Mouse (Mus musculus) lung, embryonic 15.5 days (tissue): ENCODE data around the gene Ints7. TPM values are rescaled to one million over a fixed set of nuclear protein-coding genes. Genes with fewer than 3 reads are reported as not detected.

Source experiments
- ATAC-seq: fragments of 200-750 bp; cut with Nextera tagmentation; 2 replicates; pipeline ENCODE4 v1.8.0; 2017; ENCODE audit warnings: moderate number of reproducible peaks, borderline replicate concordance; ENCODE audit not compliant: low FRiP score, low TSS enrichment; ENCODE audit errors: extremely low read depth
- H3K27ac ChIP-seq: fragments of 300-500 bp; sonication (generic); 2 replicates; pipeline ENCODE4 v1.5.1; 2015; ENCODE audit warnings: moderate library complexity, mild to moderate bottlenecking, inconsistent platforms
- H3K27me3 ChIP-seq: fragments of 300-500 bp; sonication (generic); 2 replicates; pipeline ENCODE4 v1.6.1; 2015; ENCODE audit warnings: inconsistent platforms
- H3K36me3 ChIP-seq: fragments of 300-500 bp; sonication (generic); 2 replicates; pipeline ENCODE4 v1.6.1; 2015; ENCODE audit warnings: inconsistent platforms
- H3K4me1 ChIP-seq: fragments of 300-500 bp; sonication (generic); 2 replicates; pipeline ENCODE4 v1.6.1; 2015; ENCODE audit warnings: inconsistent platforms
- H3K4me2 ChIP-seq: fragments of 300-500 bp; sonication (generic); 2 replicates; pipeline ENCODE4 v1.6.1; 2015; ENCODE audit warnings: inconsistent platforms, mild to moderate bottlenecking, moderate library complexity
- H3K4me3 ChIP-seq: fragments of 300-500 bp; sonication (generic); 2 replicates; pipeline ENCODE4 v1.5.1; 2015; ENCODE audit warnings: mild to moderate bottlenecking, inconsistent platforms
- H3K9ac ChIP-seq: fragments of 300-500 bp; sonication (generic); 2 replicates; pipeline ENCODE4 v1.6.1; 2015; ENCODE audit warnings: inconsistent platforms
- H3K9me3 ChIP-seq: fragments of 300-500 bp; sonication (generic); 2 replicates; pipeline ENCODE4 v1.6.1; 2016; ENCODE audit warnings: inconsistent platforms
- WGBS: fragments of 180-500 bp; shearing (Covaris S2); methylation state at CpG from one replicate; pipeline ENCODE4 v1.1.7; 2015; 5-methylcytosine and 5-hydroxymethylcytosine counted together
- polyA plus RNA-seq: library from polyadenylated mRNA; unstranded; fragments of >200 nt; fragmentation: Nextera tagmentation; extraction: Ambion mirVana; gene quantifications from 2 replicates; pipeline ENCODE4 v1.2.1, GENCODE M21; 2015

The Ints7 gene
- polyA plus RNA-seq, 1 experiment from 2014 or later = 56.3 TPM

- Histone ChIP-seq H3K9me3 (no peaks in the 10 kb centered on the region), H3K36me3 (no peaks in the 10 kb centered on the region), H3K9ac (no peak overlapping the region), H3K4me3 (no peak overlapping the region), H3K27me3 (no peaks in the 10 kb centered on the region), H3K4me1 (peaks cover 7% of the 10 kb centered on the region; the same call in 1 of the 2 replicates), H3K27ac (no peak overlapping the region), H3K4me2 (no peak overlapping the region)
- no peak for ATAC-seq
- WGBS = 73% methylated on average over 3 of the region's 3 CpGs
These were observed 63.9 kb downstream of the Ints7 start for GRCm38 (mm10) chr1:191639200-191639807.

DNA sequence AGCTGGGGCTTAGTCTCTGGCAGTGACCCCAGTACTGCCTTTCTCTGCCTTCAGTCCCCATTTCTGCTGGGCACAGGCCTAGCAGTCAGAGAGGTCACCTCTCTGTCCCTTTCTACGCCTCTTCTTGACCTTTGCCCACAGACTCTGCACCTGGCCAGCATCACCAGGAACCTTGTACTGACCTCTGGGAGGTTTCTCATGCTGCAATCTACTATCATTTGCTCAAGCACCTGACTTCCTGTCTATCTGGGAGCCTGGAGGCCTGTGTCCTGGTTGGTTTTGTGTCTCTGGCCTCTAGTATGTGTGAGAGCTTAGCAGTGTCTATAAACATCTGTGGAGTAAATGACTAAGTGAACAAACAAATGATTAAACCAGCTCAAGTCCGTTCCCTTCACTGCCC, 64.7 kb downstream of the Ints7 start:
- H3K4me2 ChIP-seq = no peak overlapping the region
- 54% methylated on average over 2 of the region's 2 CpGs for WGBS
- H3K36me3 ChIP-seq = no peaks in the 10 kb centered on the region
- H3K9me3 ChIP-seq = no peaks in the 10 kb centered on the region
- peaks cover 7% of the 10 kb centered on the region; the same call in 1 of the 2 replicates for H3K4me1 ChIP-seq
- no peak for ATAC-seq
- H3K27me3 ChIP-seq = no peaks in the 10 kb centered on the region
- no peak overlapping the region for H3K9ac ChIP-seq
- no peak overlapping the region for H3K27ac ChIP-seq
- no peak overlapping the region for H3K4me3 ChIP-seq

DNA sequence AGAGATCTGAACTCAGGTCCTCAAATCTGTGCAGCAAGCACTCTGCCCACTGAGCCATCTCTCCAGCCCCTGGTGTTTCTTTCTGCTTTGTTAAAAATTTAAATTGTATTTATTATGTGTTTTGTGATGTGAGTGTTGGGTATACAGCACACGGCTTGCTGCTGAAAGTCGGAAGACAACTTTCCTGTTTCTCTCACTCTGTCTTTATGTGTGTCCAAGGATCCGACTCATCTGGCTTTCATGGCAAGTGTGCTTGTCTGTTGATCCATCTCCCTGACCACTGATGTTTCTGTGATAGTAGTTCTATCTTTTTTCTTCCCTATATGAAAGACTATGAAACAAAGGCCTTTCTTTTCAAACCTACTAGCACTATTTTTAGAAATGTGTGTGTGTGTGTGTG, 65.4 kb downstream of the Ints7 start:
- no peak overlapping the region for H3K4me2 ChIP-seq
- no peaks in the 10 kb centered on the region for H3K9me3 ChIP-seq
- no peak for ATAC-seq
- no peak overlapping the region for H3K4me3 ChIP-seq
- H3K36me3 ChIP-seq = no peaks in the 10 kb centered on the region
- H3K27ac ChIP-seq = no peak overlapping the region
- no peaks in the 10 kb centered on the region for H3K27me3 ChIP-seq
- H3K4me1 ChIP-seq = peaks cover 7% of the 10 kb centered on the region; the same call in 1 of the 2 replicates
- H3K9ac ChIP-seq = no peak overlapping the region
- WGBS = 40% methylated on average over 3 of the region's 3 CpGs

DNA sequence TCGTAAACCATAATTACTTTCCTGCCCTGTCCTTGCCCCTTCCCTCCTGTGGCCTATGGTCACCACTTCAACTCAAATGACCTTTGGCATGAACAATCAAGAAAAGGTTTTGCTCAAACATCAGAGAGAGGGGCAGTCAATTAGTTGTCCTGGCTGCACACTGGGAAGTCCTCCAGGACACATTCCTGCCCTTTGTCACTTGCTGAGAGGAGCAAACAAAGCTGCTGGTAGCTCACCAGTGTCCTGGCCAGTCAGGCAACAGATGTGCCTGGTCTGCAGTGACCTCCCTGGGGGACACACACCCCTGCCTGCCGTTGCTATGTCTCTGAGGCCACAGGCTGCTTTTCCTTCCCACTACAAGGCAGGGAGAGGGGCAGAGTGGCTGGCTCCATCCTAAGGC, 66.0 kb downstream of the Ints7 start:
- 24% methylated on average over 2 of the region's 2 CpGs for WGBS
- no peaks in the 10 kb centered on the region for H3K9me3 ChIP-seq
- ATAC-seq = 0 out of 2 replicates have a peak, but pooled peaks have one; percentile 31

GRCm38 (mm10) chr1:191642903-191643302, 67.5 kb downstream of the Ints7 start:
- WGBS = 46% methylated on average over 4 of the region's 4 CpGs
- no peak for ATAC-seq
- Histone ChIP-seq H3K27ac (no peak overlapping the region), H3K4me1 (peaks cover 7% of the 10 kb centered on the region; the same call in 1 of the 2 replicates), H3K9ac (no peak overlapping the region), H3K4me3 (no peak overlapping the region), H3K27me3 (no peaks in the 10 kb centered on the region), H3K4me2 (no peak overlapping the region), H3K36me3 (no peaks in the 10 kb centered on the region), H3K9me3 (no peaks in the 10 kb centered on the region)

More for the DNA sequence above, 66.0 kb downstream of the Ints7 start:
- no peak overlapping the region for H3K4me2 ChIP-seq
- peaks cover 7% of the 10 kb centered on the region; the same call in 1 of the 2 replicates for H3K4me1 ChIP-seq
- H3K9ac ChIP-seq = no peak overlapping the region
- H3K27me3 ChIP-seq = no peaks in the 10 kb centered on the region
- H3K27ac ChIP-seq = no peak overlapping the region
- H3K4me3 ChIP-seq = no peak overlapping the region
- no peaks in the 10 kb centered on the region for H3K36me3 ChIP-seq

- Histone ChIP-seq H3K4me1 (peaks cover 7% of the 10 kb centered on the region; the same call in 1 of the 2 replicates), H3K4me2 (no peak overlapping the region), H3K27me3 (no peaks in the 10 kb centered on the region), H3K36me3 (no peaks in the 10 kb centered on the region), H3K4me3 (no peak overlapping the region), H3K9me3 (no peaks in the 10 kb centered on the region), H3K9ac (no peak overlapping the region), H3K27ac (no peak overlapping the region)
- ATAC-seq = no peak
- WGBS = 32% methylated on average over 8 of the region's 8 CpGs
These were observed 70.5 kb downstream of the Ints7 start for GRCm38 (mm10) chr1:191645921-191646320.

DNA sequence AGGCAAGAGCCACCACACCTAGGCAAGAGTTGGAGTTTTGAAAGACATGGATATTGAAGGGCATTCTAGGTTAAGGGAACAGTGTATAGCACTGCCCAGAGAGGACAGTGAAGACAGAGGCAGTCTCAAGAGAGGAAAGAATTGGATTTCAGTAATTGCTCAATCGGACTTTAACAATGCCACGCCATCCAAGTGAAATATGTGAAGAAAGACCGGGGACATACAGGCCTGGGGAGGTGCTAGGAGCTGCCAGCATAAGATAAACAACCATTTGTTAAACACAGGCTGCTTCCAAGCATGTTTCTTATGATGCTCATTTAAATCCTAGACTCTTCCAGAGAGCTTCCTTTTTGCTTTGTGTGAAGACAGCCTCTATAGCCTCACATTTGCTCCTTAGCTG, 72.2 kb downstream of the Ints7 start:
- Histone ChIP-seq H3K27me3 (no peaks in the 10 kb centered on the region), H3K9ac (no peak overlapping the region), H3K27ac (no peak overlapping the region), H3K4me3 (no peak overlapping the region), H3K9me3 (no peaks in the 10 kb centered on the region), H3K4me2 (no peak overlapping the region), H3K4me1 (no peaks in the 10 kb centered on the region), H3K36me3 (no peaks in the 10 kb centered on the region)
- ATAC-seq = no peak
- 41% methylated on average over 3 of the region's 3 CpGs for WGBS

- Histone ChIP-seq H3K4me1 (0 out of 2 replicates have a peak, but pooled peaks cover 6% of the 10 kb centered on the region), H3K27me3 (no peaks in the 10 kb centered on the region), H3K36me3 (no peaks in the 10 kb centered on the region), H3K27ac (no peak overlapping the region), H3K9ac (no peak overlapping the region), H3K9me3 (no peaks in the 10 kb centered on the region), H3K4me3 (no peak overlapping the region), H3K4me2 (no peak overlapping the region)
- no peak for ATAC-seq
- 76% methylated on average over 3 of the region's 3 CpGs for WGBS
These were observed 84.0 kb downstream of the Ints7 start for GRCm38 (mm10) chr1:191659441-191659840.

GRCm38 (mm10) chr1:191661019-191661796, 85.8 kb downstream of the Ints7 start:
- WGBS = 57% methylated on average over 8 of the region's 8 CpGs
- Histone ChIP-seq H3K36me3 (no peaks in the 10 kb centered on the region), H3K27ac (no peak overlapping the region), H3K27me3 (no peaks in the 10 kb centered on the region), H3K4me2 (no peak overlapping the region), H3K4me1 (0 out of 2 replicates have a peak, but pooled peaks cover 6% of the 10 kb centered on the region), H3K4me3 (no peak overlapping the region), H3K9me3 (no peaks in the 10 kb centered on the region), H3K9ac (no peak overlapping the region)
- ATAC-seq = no peak

DNA sequence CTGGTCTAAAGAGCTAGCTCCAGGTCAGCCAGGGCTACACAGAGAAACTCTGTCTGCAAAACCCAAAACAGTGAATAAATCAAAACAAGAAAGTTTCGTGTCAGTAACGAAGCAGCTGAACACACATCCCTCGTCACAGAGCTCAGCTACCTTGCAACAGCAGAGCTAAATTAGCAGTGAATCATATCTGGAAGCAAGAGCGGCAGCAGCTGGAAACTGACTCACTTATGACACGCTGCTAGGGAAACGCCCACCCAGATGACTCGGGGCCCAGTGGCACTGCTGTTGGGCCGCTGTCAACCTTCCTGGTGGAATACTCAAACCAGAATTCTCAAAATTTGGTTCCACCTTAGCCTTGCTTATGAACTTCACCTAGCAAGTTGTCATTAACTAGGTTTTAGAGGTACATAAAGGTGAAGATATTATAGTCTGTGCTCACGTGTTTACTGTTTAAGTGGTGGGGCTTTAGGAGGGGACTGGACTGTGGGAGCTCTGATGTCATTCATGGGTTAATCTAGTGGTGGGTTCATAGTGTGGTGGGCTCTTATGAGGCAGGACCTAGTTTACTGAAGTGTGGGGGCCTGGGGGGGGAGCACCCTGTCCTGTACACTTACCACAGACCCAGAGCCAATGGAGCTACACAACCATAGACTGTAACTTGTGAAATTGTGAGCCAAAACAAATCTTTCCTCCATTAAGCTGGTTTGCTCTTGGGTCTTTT, 86.9 kb downstream of the Ints7 start:
- no peak overlapping the region for H3K4me2 ChIP-seq
- H3K9me3 ChIP-seq = no peaks in the 10 kb centered on the region
- no peaks in the 10 kb centered on the region for H3K36me3 ChIP-seq
- H3K27ac ChIP-seq = no peak overlapping the region
- no peak overlapping the region for H3K4me3 ChIP-seq
- 0 out of 2 replicates have a peak, but pooled peaks cover 6% of the 10 kb centered on the region for H3K4me1 ChIP-seq
- WGBS = 36% methylated on average over 9 of the region's 9 CpGs
- H3K9ac ChIP-seq = no peak overlapping the region
- H3K27me3 ChIP-seq = no peaks in the 10 kb centered on the region
- peak; percentile 49; the same call in 1 of the 2 replicates for ATAC-seq

- H3K9me3 ChIP-seq = no peaks in the 10 kb centered on the region
- no peak; the same call in 1 of the 2 replicates for ATAC-seq
- no peaks in the 10 kb centered on the region for H3K27me3 ChIP-seq
- peak overlapping the region; percentile 25; the same call in 1 of the 2 replicates for H3K27ac ChIP-seq
- H3K36me3 ChIP-seq = no peaks in the 10 kb centered on the region
- H3K4me1 ChIP-seq = 0 out of 2 replicates have a peak, but pooled peaks cover 6% of the 10 kb centered on the region
- no peak overlapping the region for H3K4me2 ChIP-seq
- H3K4me3 ChIP-seq = no peak overlapping the region
- WGBS = 20% methylated on average over 8 of the region's 8 CpGs
- no peak overlapping the region for H3K9ac ChIP-seq
These were observed 87.6 kb downstream of the Ints7 start for GRCm38 (mm10) chr1:191662899-191663500.
